Mouse (Mus musculus) olfactory bulb, adult 2 months (tissue): ENCODE measurements around the gene Gm42417.

ENCODE experiments used
- CTCF ChIP-seq: fragments of 200-500 bp; IDR thresholded peaks from 2 replicates; pipeline ENCODE4 v1.5.1; 2012; ENCODE audit warnings: low read depth, mild to moderate bottlenecking, low read length, moderate library complexity; ENCODE audit not compliant: insufficient read depth
- POLR2A ChIP-seq: fragments of 200-500 bp; IDR thresholded peaks from 2 replicates; pipeline ENCODE4 v1.6.1; 2012; ENCODE audit warnings: mild to moderate bottlenecking, low read depth, low read length, moderate library complexity; ENCODE audit not compliant: insufficient read depth

DNA sequence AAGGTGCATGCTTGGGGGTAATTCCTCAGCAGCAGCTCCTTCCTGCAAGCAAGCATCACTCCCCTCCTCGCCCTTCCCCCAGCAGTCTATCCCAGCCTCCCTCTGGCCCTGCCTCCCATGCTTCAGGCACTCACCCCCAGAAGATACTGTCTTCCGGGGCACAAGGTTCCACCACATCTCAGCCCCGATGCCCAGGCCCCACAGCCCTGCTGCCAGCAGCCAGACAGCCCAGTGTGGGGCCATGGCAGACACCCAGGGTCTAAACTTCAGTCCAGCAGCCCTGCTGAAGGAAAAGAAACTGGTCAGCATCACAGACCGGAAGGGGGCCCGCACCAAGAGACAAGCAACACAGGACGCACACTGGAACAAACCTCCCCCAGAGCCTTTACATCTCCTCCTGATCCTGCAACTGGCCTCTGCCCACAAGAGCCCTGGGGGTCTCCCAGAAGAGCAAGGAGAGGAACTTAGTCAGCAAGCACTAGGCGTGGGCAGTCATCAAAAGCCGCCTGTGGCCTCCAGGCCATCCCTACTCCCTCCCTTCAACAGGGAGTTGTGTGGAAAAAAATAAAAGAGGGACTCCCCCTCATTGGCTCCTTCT is 16.7 kb upstream of the Gm42417 start:
- no peak for TF ChIP-seq CTCF
- TF ChIP-seq POLR2A: no peak
